Mouse (Mus musculus) kidney, adult 2 months (tissue): Measurements from ENCODE around the gene Esrrg.

Experiments used
- CTCF ChIP-seq: fragments of 200-500 bp; conservative IDR thresholded peaks from 2 replicates; pipeline ENCODE4 v1.5.1; 2011; ENCODE audit warnings: low read depth, mild to moderate bottlenecking, control low read depth, low read length, moderate library complexity, mixed read lengths; ENCODE audit not compliant: insufficient read depth, insufficient read length
- POLR2A ChIP-seq: fragments of 200-500 bp; IDR thresholded peaks from one replicate; pipeline ENCODE4 v1.6.1; 2011; ENCODE audit warnings: low read depth, low read length, control low read depth

- TF ChIP-seq CTCF, result no peak
- no peak for TF ChIP-seq POLR2A
Observed at GRCm38 (mm10) chr1:187825421-187826097, 217.0 kb downstream of the Esrrg start.
